Mouse (Mus musculus) T-helper 1 cell (primary cell): ENCODE measurements around the gene Ube2v1.
"Not testable (repeated sequence)": the region's sequence is repeated elsewhere in the genome, so short reads cannot be mapped to it uniquely, and the experiment has no call there.

Source experiments
- in situ Hi-C: fragments of 300-600 bp; cut with MboI, MseI; formaldehyde crosslinking; loops from one replicate; pipeline ENCODE4 v1.15.1; 2025; ENCODE audit warnings: high pct_unique_total_duplicates

The Ube2v1 gene

DNA sequence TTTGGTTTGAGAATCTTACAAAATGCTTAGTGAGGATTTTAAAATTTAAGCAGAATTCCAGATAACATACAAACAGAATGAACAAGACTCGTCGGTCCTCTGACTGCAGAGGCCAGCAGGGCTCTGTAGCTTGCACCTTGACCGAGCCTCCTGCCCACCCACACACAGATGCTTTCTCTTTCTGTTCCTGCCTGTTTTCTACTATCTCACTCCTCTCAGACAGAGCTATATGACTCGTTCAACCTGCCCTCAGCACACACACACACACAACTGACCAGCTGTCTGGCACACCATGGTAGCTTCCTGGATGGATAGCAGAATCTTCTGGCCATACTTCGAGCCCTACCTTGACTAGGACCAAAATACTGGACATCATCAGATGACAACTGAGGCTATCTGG is 8.9 kb downstream of the Ube2v1 start:
- in situ Hi-C loops = no loop called here

DNA sequence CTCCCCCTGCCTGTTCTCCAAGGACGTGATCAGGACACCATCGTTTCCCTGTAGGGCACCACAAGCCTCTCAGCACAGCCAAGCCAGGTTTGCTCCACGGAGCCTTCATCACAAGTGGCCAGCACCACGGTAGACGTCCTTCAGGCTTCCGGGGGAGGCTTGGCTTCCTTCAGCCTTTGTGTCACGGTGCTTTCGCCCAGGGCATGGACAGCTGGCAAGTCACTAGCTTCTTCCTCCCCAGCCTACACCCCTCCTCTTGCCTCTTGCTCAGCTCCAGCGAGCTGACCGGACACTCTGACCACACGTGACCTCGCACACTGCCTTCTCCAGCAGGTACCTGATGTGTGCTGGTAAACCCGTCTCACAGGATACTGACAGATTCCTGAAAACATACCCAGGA is 9.5 kb downstream of the Ube2v1 start:
- in situ Hi-C loops = no loop called here

DNA sequence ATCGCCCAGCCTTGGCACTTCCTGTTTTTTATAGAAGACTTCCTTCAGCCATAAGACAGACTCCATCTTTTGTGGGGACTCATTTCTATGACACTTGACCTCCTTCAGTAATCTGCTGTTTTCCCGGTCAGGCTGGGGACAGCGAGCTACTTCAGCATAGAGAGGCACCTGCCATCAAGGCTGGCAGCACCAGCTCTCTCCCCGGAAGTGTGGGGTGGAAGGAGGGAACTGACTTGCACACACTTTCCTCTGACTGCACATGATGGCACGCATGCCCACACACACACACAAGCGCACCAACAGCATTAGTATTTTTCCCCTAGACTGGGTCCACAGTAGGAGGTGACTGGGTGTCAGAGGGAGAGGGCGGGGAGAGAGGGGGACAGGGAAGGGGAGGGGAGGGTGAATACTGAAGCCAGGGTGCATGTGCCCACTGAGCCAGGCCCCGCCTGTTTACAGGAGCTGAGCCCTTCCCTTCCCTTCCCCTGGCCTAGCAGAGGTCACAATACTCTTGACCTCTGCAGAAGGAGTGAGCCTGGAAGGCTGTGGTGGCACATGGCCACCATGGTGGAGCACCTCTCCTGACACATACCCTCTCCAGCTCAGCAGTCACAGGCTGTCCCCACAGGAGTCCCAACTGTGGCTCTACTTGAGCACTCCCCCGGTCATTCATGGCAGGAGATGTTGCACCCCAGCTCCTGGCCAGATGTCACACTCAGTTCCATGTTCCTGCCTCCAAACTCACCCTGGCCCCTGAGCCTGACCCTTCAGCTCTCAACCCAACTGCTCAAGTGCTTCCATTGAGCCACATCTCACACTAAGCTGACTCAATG is 10.4 kb downstream of the Ube2v1 start:
- in situ Hi-C loops = no loop called here

DNA sequence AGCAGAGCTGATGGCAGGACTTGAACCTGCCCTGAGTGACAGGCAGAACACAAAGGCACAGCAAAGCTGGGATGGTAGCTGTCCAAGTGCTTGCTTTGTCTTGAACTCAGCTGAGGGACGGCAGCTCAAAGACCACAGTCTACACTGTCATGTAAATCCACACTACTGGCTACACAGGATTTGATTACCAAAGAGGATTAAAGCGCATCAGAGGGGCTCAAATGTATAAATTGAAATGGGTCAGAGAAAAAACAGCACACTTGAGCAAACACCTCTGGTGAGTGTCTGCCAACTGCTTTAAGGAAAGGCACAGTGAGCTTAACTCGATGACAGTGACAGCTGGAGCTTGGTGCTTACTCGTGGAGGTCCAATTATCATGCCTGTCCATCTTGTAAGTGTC is 14.4 kb downstream of the Ube2v1 start:
- in situ Hi-C loops = no loop called here

- in situ Hi-C loops = no loop called here
These were observed 14.9 kb downstream of the Ube2v1 start for GRCm38 (mm10) chr2:167617034-167617433.

DNA sequence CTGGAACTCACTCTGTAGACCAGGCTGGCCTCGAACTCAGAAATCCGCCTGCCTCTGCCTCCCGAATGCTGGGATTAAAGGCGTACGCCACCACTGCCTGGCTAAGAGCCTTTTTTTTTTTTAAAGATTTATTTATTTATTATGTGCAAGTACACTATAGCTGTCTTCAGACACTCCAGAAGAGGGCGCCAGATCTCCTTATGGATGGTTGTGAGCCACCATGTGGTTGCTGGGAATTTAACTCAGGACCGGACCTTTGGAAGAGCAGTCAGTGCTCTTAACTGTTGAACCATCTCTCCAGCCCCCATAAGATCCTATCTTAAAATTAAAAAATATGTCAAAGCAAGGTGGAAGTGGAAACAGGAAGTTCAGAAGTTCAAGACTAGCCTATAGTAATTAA is 18.6 kb downstream of the Ube2v1 start:
- in situ Hi-C loops = not testable (repeated sequence)

- in situ Hi-C loops = no loop called here
These were observed 19.8 kb downstream of the Ube2v1 start for GRCm38 (mm10) chr2:167612122-167612521.

DNA sequence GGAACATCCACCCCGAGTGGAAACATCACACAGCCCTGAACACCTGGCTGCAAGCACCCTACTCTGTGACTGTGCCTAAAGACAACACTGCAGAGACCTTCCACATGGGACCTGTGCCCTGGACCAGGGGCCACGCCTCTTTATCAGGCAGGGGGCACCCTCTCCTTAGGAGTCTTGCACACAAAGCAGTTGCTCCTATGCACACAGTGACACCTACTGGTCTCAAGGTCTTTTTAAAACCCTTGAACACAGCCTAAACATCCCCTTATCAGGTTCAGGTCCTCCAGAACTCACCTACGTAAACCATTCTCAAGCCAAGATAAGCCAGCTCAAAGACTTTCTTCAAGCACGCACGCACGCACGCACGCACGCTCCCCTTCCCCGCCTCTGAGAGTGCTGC is 20.6 kb downstream of the Ube2v1 start:
- in situ Hi-C loops = no loop called here

- in situ Hi-C loops = no loop called here
These were observed 25.2 kb downstream of the Ube2v1 start for GRCm38 (mm10) chr2:167606745-167607123.

GRCm38 (mm10) chr2:167605817-167606744 is 25.8 kb downstream of the Ube2v1 start:
- in situ Hi-C loops = no loop called here

DNA sequence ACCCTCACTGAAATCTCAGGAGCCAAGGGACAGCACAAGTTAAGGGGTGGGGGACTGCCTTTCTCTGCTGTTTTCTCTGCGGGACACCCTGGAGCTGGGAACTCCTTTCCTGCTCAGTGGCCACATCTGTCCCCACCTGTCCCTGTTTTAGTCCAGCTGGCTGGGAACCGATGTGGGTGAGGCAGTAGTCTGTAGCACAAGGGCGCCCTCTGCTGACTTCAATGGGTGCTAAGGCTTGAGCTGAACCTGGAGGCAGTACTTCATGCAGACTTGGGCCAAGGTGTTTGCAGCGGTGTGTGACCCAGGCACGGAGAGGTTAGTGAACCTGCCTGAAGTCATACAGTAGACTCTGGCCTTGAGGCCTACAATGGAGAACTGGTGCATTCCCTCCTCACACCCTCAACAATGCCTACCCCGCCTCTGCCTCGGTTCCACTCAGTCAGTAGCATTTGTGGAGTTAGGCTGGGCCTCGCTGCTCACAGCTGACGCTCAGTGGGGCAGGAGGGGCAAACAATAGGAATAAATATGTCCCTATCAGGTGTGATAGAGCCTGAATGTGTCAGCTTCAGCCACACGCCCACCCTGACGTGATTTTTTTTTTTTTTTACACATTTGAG is 26.6 kb downstream of the Ube2v1 start:
- in situ Hi-C loops = no loop called here

DNA sequence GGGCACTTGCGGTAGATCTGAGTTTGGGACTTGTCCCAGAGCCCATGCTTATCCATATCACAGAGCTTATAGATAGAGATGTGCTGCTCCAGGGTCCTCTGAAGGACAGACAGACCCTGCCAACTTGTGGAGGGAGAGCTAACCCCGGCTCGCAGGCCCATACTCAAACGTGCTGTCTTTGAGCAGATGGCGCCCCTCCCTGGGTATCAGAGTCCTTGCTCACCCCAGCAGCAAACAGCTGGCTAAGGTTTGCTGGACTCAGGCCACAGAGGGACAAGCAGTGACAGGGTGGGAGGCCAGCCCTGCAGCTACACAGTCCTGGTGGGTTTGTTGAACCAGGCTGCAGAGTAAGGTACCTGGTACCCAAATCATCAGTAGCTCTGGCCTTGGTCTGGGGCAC is 28.9 kb downstream of the Ube2v1 start:
- in situ Hi-C loops = loop anchor here (5.0 kb wide), 1 partner anchor 71 kb away; no protein-coding TSS in a partner anchor

- in situ Hi-C loops = loop anchor here (5.0 kb wide), 1 partner anchor 70 kb away; no protein-coding TSS in a partner anchor
These were observed 29.5 kb downstream of the Ube2v1 start for GRCm38 (mm10) chr2:167602364-167602763.

DNA sequence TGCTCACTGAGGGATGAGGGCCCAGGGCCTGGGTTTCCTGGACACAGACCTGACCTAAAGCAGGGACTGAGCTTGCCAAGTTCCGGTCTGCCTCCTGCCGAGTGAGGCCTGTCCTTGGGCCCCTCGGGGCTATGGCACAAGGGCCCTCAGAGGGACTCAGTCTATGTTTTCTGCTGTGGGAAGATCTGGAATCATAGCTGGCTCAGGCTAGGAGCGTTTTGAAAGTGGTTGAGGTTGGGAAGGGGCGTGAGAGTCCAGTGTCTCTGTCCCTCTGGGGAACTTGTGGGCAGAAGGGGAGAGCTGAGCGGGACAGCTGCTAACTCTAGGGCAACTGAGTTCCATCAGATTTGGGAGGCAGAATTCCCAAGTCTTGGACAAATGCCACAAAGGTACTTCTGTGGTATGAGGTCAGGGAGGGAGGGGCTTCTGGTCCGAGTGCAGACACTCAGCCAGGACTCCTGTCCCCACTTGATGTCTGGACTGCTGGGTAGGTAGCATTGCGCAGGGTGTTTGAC is 31.4 kb downstream of the Ube2v1 start:
- in situ Hi-C loops = loop anchor here (5.0 kb wide), 1 partner anchor 68 kb away; no protein-coding TSS in a partner anchor

GRCm38 (mm10) chr2:167599917-167600316 is 32.0 kb downstream of the Ube2v1 start:
- in situ Hi-C loops = loop anchor here (5.0 kb wide), 1 partner anchor 68 kb away; no protein-coding TSS in a partner anchor

DNA sequence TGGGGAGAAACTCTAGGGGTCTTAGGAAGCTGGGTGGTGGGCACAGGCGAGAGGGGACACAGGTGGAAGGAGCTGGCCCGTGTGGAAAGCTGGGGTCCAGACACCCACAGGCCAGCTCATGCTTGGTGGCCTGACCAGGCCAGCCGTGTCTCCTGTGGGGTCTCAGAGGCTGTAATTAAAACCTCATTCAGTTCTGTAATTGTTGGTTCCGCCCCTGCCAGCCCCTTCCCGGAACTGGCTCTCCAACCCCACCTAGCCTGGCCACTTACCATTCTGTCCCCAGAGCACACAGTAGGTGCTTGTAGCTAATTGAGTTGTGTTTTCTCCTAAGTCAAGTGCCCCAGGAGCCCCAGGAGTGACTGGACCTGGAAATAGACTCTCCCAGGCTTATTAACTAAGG is 32.7 kb downstream of the Ube2v1 start:
- in situ Hi-C loops = no loop called here

DNA sequence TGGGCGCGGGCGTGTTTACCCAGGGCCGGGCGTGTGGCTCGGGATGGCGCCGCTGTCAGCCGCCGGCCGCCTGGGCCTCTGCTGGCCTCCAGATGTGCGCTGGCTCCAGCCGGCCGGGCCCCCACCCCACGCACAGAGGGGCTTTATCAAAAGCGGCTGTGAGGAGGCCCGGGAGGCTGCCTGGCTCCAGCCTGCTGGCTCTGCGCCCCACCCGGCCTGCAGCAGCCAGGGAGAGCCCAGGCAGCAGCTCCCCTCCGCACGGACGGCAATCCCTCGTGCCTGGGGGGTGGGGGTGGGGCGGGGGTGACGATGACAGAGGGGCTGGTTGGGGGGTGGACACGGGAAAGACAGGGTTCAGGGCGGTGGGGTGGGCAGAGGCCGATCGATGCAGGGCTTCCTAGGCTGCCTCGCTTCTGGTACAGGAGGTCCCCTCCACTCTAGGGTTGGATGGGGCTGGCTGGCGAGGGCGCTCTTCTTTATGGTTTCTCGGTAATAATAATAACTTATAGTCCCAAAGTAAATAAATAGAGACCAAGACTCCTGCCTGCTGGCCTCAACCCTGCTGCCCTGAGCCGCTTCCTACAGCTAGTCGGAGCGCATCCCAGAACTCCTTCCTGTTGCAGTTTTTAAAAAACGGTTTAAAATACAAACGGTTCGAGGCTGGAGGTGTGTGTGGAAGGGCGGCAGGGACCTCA is 34.3 kb downstream of the Ube2v1 start:
- in situ Hi-C loops = no loop called here

GRCm38 (mm10) chr2:167596726-167597491 is 35.0 kb downstream of the Ube2v1 start:
- in situ Hi-C loops = no loop called here

DNA sequence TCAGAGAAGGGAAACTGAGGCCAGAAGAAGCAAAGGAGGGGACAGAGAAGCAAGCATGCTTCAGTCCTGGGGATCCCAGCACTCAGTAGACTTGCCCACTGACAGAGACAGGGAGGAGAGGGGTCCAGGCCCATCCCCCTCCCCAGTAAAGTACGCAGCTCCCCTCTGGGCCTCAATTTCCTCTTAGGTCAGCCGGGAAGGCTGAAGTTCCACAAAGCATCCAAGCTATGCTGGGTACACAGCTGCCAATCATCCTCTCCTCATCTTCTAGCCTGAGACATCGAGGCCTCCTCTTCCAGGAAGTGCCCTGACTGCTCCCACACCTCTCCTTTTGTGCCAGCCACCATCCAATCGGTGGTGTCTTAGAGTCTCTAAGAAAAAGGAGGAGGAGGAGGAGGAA is 35.6 kb downstream of the Ube2v1 start:
- in situ Hi-C loops = no loop called here

GRCm38 (mm10) chr2:167595761-167596171 is 36.1 kb downstream of the Ube2v1 start:
- in situ Hi-C loops = no loop called here
